Mouse (Mus musculus): ENCODE data around the gene Zfyve28. TPM values are rescaled to one million over a fixed set of nuclear protein-coding genes. Genes with fewer than 3 reads are reported as not detected.

Zfyve28 gene
- polyA plus RNA-seq, 1 experiment from 2014 or later = 0.42 TPM

DNA sequence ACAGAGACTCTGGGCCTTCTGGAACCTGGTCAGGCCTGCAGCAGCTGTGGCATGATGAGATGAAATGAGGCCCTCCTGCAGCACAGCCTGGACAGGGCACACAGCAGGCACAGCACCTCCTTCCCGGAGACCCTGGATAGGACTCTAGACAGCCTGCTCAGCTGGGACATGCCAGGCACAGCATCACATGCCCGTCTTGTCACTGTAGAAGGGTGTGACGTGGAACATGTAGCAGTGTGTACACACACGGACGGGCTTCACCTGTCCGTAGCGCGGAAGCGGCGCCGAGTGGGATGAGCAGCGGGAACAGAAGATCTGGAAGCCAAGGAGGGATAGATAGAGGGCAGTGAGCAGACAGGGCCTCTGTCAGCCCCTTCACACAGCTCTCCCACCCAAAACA lies 92.5 kb downstream of the Zfyve28 start:
- no peak overlapping the region for H3K4me3 ChIP-seq (ENCODE audit: low read length)
- no peak for ATAC-seq
- no peak overlapping the region for H3K9ac ChIP-seq (ENCODE audit: low read depth, low read length)
- no peak overlapping the region for H3K4me2 ChIP-seq (ENCODE audit: low read depth, low read length)
- no peaks in the 10 kb centered on the region for H3K4me1 ChIP-seq (ENCODE audit: control insufficient read depth, insufficient read depth, low read length)
- 86% methylated on average over 12 of the region's 12 CpGs for WGBS
- no peaks in the 10 kb centered on the region for H3K9me3 ChIP-seq (ENCODE audit: control insufficient read depth, low read length)
- H3K27ac ChIP-seq (ENCODE audit: low read length) = no peak overlapping the region
- H3K27me3 ChIP-seq (replicated peaks; ENCODE audit: control insufficient read depth, insufficient read depth, low read length) = no peaks in the 10 kb centered on the region
- H3K36me3 ChIP-seq (ENCODE audit: control insufficient read depth, insufficient read depth, low read length) = no peaks in the 10 kb centered on the region

DNA sequence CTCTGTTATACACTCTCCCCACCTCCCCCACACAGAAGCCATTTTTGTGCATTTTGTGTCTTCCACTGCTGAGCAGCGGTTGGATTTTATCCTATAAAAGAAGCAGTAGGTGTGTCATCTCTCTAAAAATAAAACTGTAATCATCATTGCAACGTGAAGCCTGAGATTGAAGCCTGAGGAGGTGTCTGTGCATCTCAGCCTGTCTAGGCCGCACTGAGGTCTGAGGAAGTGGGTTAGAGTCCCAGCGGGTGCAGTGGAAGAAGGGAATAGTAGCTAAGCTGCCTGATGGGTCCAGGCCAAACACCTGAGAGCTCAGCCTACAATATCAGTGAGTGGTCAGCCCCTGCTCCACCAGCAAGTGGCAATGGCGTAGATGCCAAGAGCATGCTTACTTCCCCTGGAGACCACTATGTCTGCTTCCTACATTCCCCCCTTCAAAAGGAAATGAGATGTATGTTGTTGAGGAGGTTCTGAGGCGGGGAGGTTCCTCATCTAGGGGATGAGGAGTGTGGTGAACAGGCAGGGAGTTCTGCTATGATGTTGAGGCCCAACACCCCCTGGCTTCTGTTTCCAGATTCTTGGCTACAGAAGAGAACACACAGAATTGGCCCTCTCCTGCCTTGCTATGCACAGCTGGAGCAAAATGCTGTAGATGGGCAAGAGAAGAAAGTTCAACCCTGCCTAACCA lies 93.1 kb downstream of the Zfyve28 start:
- Histone ChIP-seq H3K27me3 (replicated peaks; ENCODE audit: control insufficient read depth, insufficient read depth, low read length) (no peaks in the 10 kb centered on the region), H3K9me3 (ENCODE audit: control insufficient read depth, low read length) (no peaks in the 10 kb centered on the region), H3K4me1 (ENCODE audit: control insufficient read depth, insufficient read depth, low read length) (no peaks in the 10 kb centered on the region), H3K4me2 (ENCODE audit: low read depth, low read length) (no peak overlapping the region), H3K4me3 (ENCODE audit: low read length) (no peak overlapping the region), H3K36me3 (ENCODE audit: control insufficient read depth, insufficient read depth, low read length) (no peaks in the 10 kb centered on the region), H3K9ac (ENCODE audit: low read depth, low read length) (no peak overlapping the region), H3K27ac (ENCODE audit: low read length) (no peak overlapping the region)
- 81% methylated on average over 6 of the region's 6 CpGs for WGBS
- no peak for ATAC-seq

DNA sequence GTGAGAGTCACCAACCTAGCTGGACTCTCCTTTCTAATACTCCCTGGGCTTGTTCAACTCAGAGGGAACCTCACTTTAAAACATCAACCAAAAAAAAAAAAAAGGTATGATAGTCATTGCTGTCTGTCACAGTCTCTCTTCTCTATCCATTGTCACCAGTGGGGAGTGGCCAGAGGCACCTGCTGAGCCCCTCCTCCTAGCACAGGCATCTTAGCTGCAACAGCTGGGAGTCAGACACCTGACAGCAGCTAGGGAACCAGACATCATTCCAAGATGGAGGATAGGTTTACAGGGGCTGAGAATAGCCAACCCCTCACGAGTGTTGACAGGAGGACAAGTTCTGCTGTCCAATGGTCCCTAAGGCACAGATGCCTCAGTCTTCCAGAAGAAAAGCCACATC lies 93.8 kb downstream of the Zfyve28 start:
- Histone ChIP-seq H3K27ac (ENCODE audit: low read length) (no peak overlapping the region), H3K4me3 (ENCODE audit: low read length) (no peak overlapping the region), H3K4me1 (ENCODE audit: control insufficient read depth, insufficient read depth, low read length) (no peaks in the 10 kb centered on the region), H3K9ac (ENCODE audit: low read depth, low read length) (no peak overlapping the region), H3K9me3 (ENCODE audit: control insufficient read depth, low read length) (no peaks in the 10 kb centered on the region), H3K36me3 (ENCODE audit: control insufficient read depth, insufficient read depth, low read length) (no peaks in the 10 kb centered on the region), H3K27me3 (replicated peaks; ENCODE audit: control insufficient read depth, insufficient read depth, low read length) (no peaks in the 10 kb centered on the region), H3K4me2 (ENCODE audit: low read depth, low read length) (no peak overlapping the region)
- 59% methylated on average over 1 of the region's 1 CpGs for WGBS
- no peak for ATAC-seq

DNA sequence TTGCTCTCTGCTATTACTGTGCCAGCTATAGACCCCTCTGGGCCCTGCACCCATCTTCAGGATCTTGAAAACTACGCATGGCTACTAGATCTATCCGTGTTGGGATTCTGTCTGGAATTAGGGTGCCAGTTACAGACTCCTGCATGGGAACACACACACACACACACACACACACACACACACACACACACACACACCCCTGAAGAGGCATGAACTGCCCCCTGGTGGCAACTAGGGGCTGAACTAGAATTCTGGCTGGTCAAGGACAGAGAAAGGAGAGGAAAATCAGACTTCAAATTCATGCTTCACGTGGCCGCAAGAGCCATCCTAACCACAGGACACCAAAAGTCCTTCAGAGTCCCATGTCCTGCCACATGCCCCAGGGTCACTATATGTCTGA lies 96.4 kb downstream of the Zfyve28 start:
- no peak for ATAC-seq
- H3K27ac ChIP-seq (ENCODE audit: low read length) = no peak overlapping the region
- no peaks in the 10 kb centered on the region for H3K9me3 ChIP-seq (ENCODE audit: control insufficient read depth, low read length)
- H3K4me2 ChIP-seq (ENCODE audit: low read depth, low read length) = no peak overlapping the region
- no peaks in the 10 kb centered on the region for H3K36me3 ChIP-seq (ENCODE audit: control insufficient read depth, insufficient read depth, low read length)
- 79% methylated on average over 4 of the region's 4 CpGs for WGBS
- peaks cover 3% of the 10 kb centered on the region; the same call in 1 of the 2 replicates for H3K4me1 ChIP-seq (ENCODE audit: control insufficient read depth, insufficient read depth, low read length)
- no peak overlapping the region for H3K4me3 ChIP-seq (ENCODE audit: low read length)
- H3K27me3 ChIP-seq (replicated peaks; ENCODE audit: control insufficient read depth, insufficient read depth, low read length) = no peaks in the 10 kb centered on the region
- H3K9ac ChIP-seq (ENCODE audit: low read depth, low read length) = no peak overlapping the region

DNA sequence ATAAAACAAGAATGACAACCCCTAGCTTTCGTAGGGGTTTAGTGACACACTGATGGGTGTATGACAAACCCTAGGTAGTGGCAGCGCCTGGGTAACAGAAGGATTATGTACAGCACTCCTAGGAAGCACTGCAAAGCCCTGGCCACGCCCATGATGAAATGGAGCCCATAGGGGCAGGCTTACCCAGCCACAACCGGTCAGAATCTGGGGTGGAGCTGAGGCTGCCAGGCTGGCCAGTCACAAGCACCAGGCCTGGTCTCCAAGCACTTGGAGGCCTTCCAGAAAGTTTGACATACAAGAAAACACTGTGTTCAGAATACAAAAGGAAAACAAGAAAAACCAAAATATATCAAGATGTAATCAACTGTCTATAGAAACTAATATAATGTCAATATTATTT lies 97.2 kb downstream of the Zfyve28 start:
- ATAC-seq = no peak
- Histone ChIP-seq H3K27me3 (replicated peaks; ENCODE audit: control insufficient read depth, insufficient read depth, low read length) (no peaks in the 10 kb centered on the region), H3K9me3 (ENCODE audit: control insufficient read depth, low read length) (no peaks in the 10 kb centered on the region), H3K4me3 (ENCODE audit: low read length) (no peak overlapping the region), H3K27ac (ENCODE audit: low read length) (no peak overlapping the region), H3K36me3 (ENCODE audit: control insufficient read depth, insufficient read depth, low read length) (no peaks in the 10 kb centered on the region), H3K4me2 (ENCODE audit: low read depth, low read length) (no peak overlapping the region), H3K4me1 (ENCODE audit: control insufficient read depth, insufficient read depth, low read length) (peaks cover 11% of the 10 kb centered on the region), H3K9ac (ENCODE audit: low read depth, low read length) (no peak overlapping the region)
- WGBS = 57% methylated on average over 4 of the region's 4 CpGs

DNA sequence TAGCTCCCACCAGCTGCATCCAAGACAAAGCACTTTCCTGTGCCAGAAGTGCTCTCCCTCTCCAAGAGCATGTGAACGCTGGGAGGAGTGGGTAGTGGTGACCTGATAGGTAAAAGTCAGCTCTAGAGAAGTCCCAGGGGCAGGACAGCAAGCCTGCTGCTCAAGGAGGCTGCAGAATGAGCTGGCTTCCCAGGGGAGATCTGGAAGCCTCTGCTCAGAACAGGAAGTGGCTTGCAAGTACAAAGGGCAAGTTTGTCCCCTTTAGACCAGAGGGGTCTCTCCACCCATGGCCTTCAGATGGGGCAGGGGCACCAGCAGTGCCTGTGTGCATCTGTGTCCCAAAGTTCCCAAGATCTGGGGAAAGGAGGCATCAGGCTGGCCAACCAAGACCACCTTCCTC lies 98.7 kb downstream of the Zfyve28 start:
- H3K27me3 ChIP-seq (replicated peaks; ENCODE audit: control insufficient read depth, insufficient read depth, low read length) = no peaks in the 10 kb centered on the region
- no peak overlapping the region for H3K9ac ChIP-seq (ENCODE audit: low read depth, low read length)
- no peak for ATAC-seq
- H3K4me1 ChIP-seq (ENCODE audit: control insufficient read depth, insufficient read depth, low read length) = peaks cover 23% of the 10 kb centered on the region
- no peaks in the 10 kb centered on the region for H3K36me3 ChIP-seq (ENCODE audit: control insufficient read depth, insufficient read depth, low read length)
- no peaks in the 10 kb centered on the region for H3K9me3 ChIP-seq (ENCODE audit: control insufficient read depth, low read length)
- H3K27ac ChIP-seq (ENCODE audit: low read length) = no peak overlapping the region
- WGBS = 55% methylated on average over 1 of the region's 1 CpGs
- no peak overlapping the region for H3K4me2 ChIP-seq (ENCODE audit: low read depth, low read length)
- no peak overlapping the region for H3K4me3 ChIP-seq (ENCODE audit: low read length)

DNA sequence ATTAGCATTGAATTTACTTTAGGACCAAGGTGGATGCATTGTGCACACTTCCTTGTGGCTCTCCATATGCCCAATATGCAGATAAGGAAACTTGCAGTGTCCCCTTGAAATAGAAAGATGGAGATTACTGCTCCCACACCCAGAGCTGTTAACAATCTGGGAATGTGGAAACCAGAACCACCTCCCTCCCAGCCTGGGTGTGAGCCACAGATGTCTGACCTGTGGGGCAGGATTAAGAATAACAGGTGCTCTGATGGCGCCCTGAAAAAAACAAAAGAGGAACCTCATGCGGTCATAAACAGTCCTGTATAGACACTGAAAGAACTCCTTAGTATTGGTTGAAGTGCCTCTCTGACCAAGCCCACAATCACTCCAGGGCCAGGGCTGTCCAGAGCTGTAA lies 99.4 kb downstream of the Zfyve28 start:
- Histone ChIP-seq H3K9ac (ENCODE audit: low read depth, low read length) (no peak overlapping the region), H3K9me3 (ENCODE audit: control insufficient read depth, low read length) (no peaks in the 10 kb centered on the region), H3K36me3 (ENCODE audit: control insufficient read depth, insufficient read depth, low read length) (no peaks in the 10 kb centered on the region), H3K4me1 (ENCODE audit: control insufficient read depth, insufficient read depth, low read length) (peaks cover 23% of the 10 kb centered on the region), H3K4me2 (ENCODE audit: low read depth, low read length) (no peak overlapping the region), H3K27me3 (replicated peaks; ENCODE audit: control insufficient read depth, insufficient read depth, low read length) (no peaks in the 10 kb centered on the region), H3K27ac (ENCODE audit: low read length) (no peak overlapping the region), H3K4me3 (ENCODE audit: low read length) (no peak overlapping the region)
- ATAC-seq = no peak
- WGBS = 60% methylated on average over 2 of the region's 2 CpGs

DNA sequence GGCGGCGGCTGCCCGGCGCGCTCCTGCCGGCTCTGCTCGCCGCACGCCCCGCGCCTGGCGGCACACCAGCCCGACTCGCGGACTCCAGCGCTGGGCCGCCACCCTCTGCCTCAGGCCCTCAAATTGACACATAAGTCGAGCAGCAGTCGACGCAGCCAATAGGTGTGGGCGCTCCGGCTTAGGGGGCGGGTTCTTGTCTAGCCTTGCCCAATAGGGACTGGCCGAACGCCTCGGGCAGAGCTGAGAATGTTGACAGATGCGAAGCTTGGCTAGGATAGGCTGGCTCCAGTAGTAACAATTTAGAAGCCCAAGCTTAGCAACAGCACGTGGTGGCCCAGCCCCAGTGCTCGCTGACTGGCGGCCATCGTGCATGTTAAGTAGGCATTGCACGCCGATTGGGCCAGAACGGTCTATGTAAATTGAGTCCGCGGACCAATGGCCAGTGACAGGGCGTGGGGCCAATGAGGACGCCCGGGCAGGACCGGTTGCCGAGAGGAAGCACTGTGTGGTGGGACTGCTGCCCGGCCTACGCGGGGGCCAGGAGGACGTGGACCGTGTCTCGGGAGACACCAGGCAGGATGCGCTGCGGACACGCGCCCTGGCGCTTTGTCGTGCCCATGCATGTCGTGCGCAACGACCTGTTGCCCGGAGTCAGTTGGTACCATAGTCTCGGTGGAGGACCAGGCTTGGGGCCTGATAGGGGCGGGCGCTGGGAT lies 100.5 kb downstream of the Zfyve28 start, which contains the start of gene Mxd4:
Gene Mxd4, minus strand, starts transcription at position 120 of the 716 bp plus-strand sequence.
- WGBS = under 1% methylated on average over 60 of the region's 60 CpGs
- H3K9ac ChIP-seq (ENCODE audit: low read depth, low read length) = peak within 1 kb of the TSS; percentile 90
- peak; percentile 98 for ATAC-seq
- H3K27me3 ChIP-seq (replicated peaks; ENCODE audit: control insufficient read depth, insufficient read depth, low read length) = no peaks in the 10 kb centered on the region
- H3K4me2 ChIP-seq (ENCODE audit: low read depth, low read length) = peak within 1 kb of the TSS; percentile 78
- H3K4me1 ChIP-seq (ENCODE audit: control insufficient read depth, insufficient read depth, low read length) = peaks cover 23% of the 10 kb centered on the region
- peak within 1 kb of the TSS; percentile 96 for H3K4me3 ChIP-seq (ENCODE audit: low read length)
- H3K36me3 ChIP-seq (ENCODE audit: control insufficient read depth, insufficient read depth, low read length) = no peaks in the 10 kb centered on the region
- no peaks in the 10 kb centered on the region for H3K9me3 ChIP-seq (ENCODE audit: control insufficient read depth, low read length)
- H3K27ac ChIP-seq (ENCODE audit: low read length) = peak within 1 kb of the TSS; percentile 94

DNA sequence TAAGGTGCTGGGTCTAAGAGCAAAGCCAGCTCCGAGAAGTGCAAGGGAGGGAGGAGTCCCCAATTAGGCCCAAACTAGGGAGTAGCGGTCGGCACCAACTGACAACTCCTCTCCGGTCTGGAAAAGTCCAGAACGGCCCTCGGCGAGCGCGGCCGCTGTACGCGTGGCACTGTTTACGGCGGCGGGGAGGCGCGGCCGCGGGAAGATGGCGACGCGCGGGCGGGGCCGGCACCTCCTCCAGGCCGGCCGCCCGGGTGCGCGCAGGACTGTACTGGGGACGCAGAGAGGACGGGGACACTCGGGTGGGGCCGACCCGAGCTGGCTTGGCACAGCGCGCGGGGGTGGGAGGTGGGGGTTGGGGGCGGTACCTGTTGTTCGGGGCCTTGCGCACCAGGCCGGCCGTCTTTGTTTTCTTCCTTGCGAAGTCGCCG lies 101.3 kb downstream of the Zfyve28 start:
- H3K36me3 ChIP-seq (ENCODE audit: control insufficient read depth, insufficient read depth, low read length) = no peaks in the 10 kb centered on the region
- H3K4me1 ChIP-seq (ENCODE audit: control insufficient read depth, insufficient read depth, low read length) = peaks cover 23% of the 10 kb centered on the region
- H3K4me3 ChIP-seq (ENCODE audit: low read length) = peak overlapping the region; percentile 96
- no peaks in the 10 kb centered on the region for H3K9me3 ChIP-seq (ENCODE audit: control insufficient read depth, low read length)
- peak overlapping the region; percentile 94 for H3K27ac ChIP-seq (ENCODE audit: low read length)
- H3K9ac ChIP-seq (ENCODE audit: low read depth, low read length) = peak overlapping the region; percentile 90
- H3K27me3 ChIP-seq (replicated peaks; ENCODE audit: control insufficient read depth, insufficient read depth, low read length) = no peaks in the 10 kb centered on the region
- WGBS = under 1% methylated on average over 46 of the region's 46 CpGs
- peak; percentile 22 for ATAC-seq
- H3K4me2 ChIP-seq (ENCODE audit: low read depth, low read length) = peak overlapping the region; percentile 76

All from intestine, embryonic 16.5 days (tissue).